In the genomic region with DNA sequence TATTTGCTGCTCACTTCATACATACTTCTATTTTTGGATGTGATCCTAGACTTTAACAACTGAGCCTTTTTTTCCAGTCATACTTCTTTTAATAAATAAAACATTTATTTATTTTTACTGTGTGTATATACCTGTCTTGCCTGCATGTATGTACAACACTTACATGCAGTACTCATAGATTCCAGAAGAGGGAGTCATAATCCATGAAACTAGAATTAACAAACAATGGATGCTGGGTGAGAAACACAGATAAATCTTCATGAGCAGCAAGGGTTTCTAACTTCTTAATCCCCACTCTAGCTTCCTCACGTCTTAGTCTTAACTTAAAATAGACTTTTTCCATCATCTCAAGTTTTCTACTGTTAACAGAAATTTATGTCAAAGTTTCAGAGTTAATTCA, we compare ENCODE assay signal across 15 mouse cellular contexts.
A peak's percentile ranks its signal among the peaks of the same experiment; 100 is the strongest.
DNase-seq lines count a peak whose midpoint lies in the region; ATAC-seq and TF ChIP-seq lines count a peak whose summit lies in the region.
"Had no signal": no experiment of that assay in that cellular context is flagged by ENCODE, and none has a peak within 500 bp of the region (broad histone marks: within the 10 kb centered on the region; RNA-seq: fewer than 3 reads in every experiment).

No protein-coding gene starts in this region.

- H3K4me3 ChIP-seq in heart, adult 2 months = no peak overlapping the region
- no peak overlapping the region for H3K4me3 ChIP-seq in heart, embryonic 10.5 days
- H3K4me3 ChIP-seq in lung, embryonic 14.5 days (ENCODE audit: low read depth, low read length) = no peak overlapping the region
- no peak overlapping the region for H3K4me3 ChIP-seq in MEL (ENCODE audit: control insufficient read depth in 1 of 2, insufficient read depth in 1 of 2, low read depth in 2 of 2, low read length in 2 of 2)
- H3K4me3 ChIP-seq: lung, embryonic 15.5 days; stomach, embryonic 15.5 days had no signal

- ATAC-seq in lung, embryonic 14.5 days (ENCODE audit: insufficient read depth) = no peak

- H3K27ac ChIP-seq in heart, adult 2 months = no peak overlapping the region
- no peak overlapping the region for H3K27ac ChIP-seq in heart, embryonic 10.5 days
- no peak overlapping the region for H3K27ac ChIP-seq in lung, embryonic 14.5 days (ENCODE audit: low read depth)
- no peak overlapping the region for H3K27ac ChIP-seq in MEL (ENCODE audit: control insufficient read depth, low read depth, low read length)
- H3K27ac ChIP-seq: lung, embryonic 15.5 days; stomach, embryonic 15.5 days had no signal

- H3K36me3 ChIP-seq in heart, adult 2 months (ENCODE audit: control insufficient read depth, insufficient read depth, low read length) = no peaks in the 10 kb centered on the region
- no peaks in the 10 kb centered on the region for H3K36me3 ChIP-seq in heart, embryonic 10.5 days
- no peaks in the 10 kb centered on the region for H3K36me3 ChIP-seq in lung, embryonic 14.5 days (ENCODE audit: insufficient read depth)
- no peaks in the 10 kb centered on the region for H3K36me3 ChIP-seq in MEL (ENCODE audit: control insufficient read depth in 1 of 2, insufficient read depth in 2 of 2, low read length in 2 of 2)
- H3K36me3 ChIP-seq: lung, embryonic 15.5 days; stomach, embryonic 15.5 days had no signal

- peak; percentile 65 for TF ChIP-seq RAD21 in MEL (IDR thresholded peaks at IDR 0.05; ENCODE audit: low read depth, low read length)

- H3K9ac ChIP-seq in heart, adult 2 months (ENCODE audit: low read depth, low read length) = no peak overlapping the region
- no peak overlapping the region for H3K9ac ChIP-seq in lung, embryonic 14.5 days
- no peak overlapping the region for H3K9ac ChIP-seq in MEL (ENCODE audit: control insufficient read depth, low read depth, low read length, poor library complexity, severe bottlenecking)
- H3K9ac ChIP-seq: lung, embryonic 15.5 days; stomach, embryonic 15.5 days had no signal

- no peaks in the 10 kb centered on the region for H3K27me3 ChIP-seq in heart, adult 2 months (ENCODE audit: control insufficient read depth, insufficient read depth, low read length)
- H3K27me3 ChIP-seq in heart, embryonic 10.5 days (ENCODE audit: insufficient read depth, poor library complexity, severe bottlenecking) = no peaks in the 10 kb centered on the region
- H3K27me3 ChIP-seq in lung, embryonic 14.5 days (ENCODE audit: insufficient read depth, low read length) = no peaks in the 10 kb centered on the region
- no peaks in the 10 kb centered on the region for H3K27me3 ChIP-seq in MEL (ENCODE audit: control insufficient read depth in 1 of 2, insufficient read depth in 2 of 2, low read length in 2 of 2)
- H3K27me3 ChIP-seq: lung, embryonic 15.5 days; stomach, embryonic 15.5 days had no signal

- no peaks in the 10 kb centered on the region for H3K9me3 ChIP-seq in heart, embryonic 10.5 days
- no peaks in the 10 kb centered on the region for H3K9me3 ChIP-seq in lung, embryonic 14.5 days (ENCODE audit: low read depth, low read length)
- no peaks in the 10 kb centered on the region for H3K9me3 ChIP-seq in MEL (replicated peaks; ENCODE audit: insufficient read depth, low read length)
- H3K9me3 ChIP-seq: lung, embryonic 15.5 days; stomach, embryonic 15.5 days had no signal

- 62% methylated on average over 1 of the region's 1 CpGs for WGBS in heart, adult 2 months
- WGBS in heart, embryonic 10.5 days = 57% methylated on average over 1 of the region's 1 CpGs
- WGBS in lung, embryonic 14.5 days = 63% methylated on average over 1 of the region's 1 CpGs

- peak; percentile 52 for TF ChIP-seq CTCF in heart, adult 2 months (IDR thresholded peaks at IDR 0.05)
- peak; percentile 23 for TF ChIP-seq CTCF in lung, embryonic 14.5 days (IDR thresholded peaks at IDR 0.05; ENCODE audit: low read depth)
- TF ChIP-seq CTCF in MEL (IDR thresholded peaks at IDR 0.05 in 2 of 3, conservative IDR thresholded peaks at IDR 0.05 in 1 of 3; ENCODE audit: control insufficient read depth in 1 of 3, insufficient read depth in 1 of 3, low read depth in 2 of 3, low read length in 3 of 3, poor library complexity in 1 of 3, severe bottlenecking in 1 of 3) = peak in 2 of 3 experiments; percentile 31 to 59; a peak in 3 of 6 replicates

- no peak for TF ChIP-seq EP300 in heart, adult 2 months (IDR thresholded peaks at IDR 0.05; ENCODE audit: insufficient read depth, low read depth, low read length)
- TF ChIP-seq EP300 in MEL (IDR thresholded peaks at IDR 0.05; ENCODE audit: low read depth in 1 of 2, low read length in 2 of 2) = no peak

- no peaks in the 10 kb centered on the region for H3K4me1 ChIP-seq in heart, adult 2 months (ENCODE audit: control insufficient read depth, insufficient read depth, low read length)
- no peaks in the 10 kb centered on the region for H3K4me1 ChIP-seq in heart, embryonic 10.5 days
- H3K4me1 ChIP-seq in lung, embryonic 14.5 days (ENCODE audit: insufficient read depth) = no peaks in the 10 kb centered on the region
- H3K4me1 ChIP-seq in MEL (ENCODE audit: control insufficient read depth in 1 of 2, insufficient read depth in 2 of 2, low read length in 2 of 2) = no peaks in the 10 kb centered on the region
- H3K4me1 ChIP-seq: lung, embryonic 15.5 days; stomach, embryonic 15.5 days had no signal

- no peak overlapping the region for H3K4me2 ChIP-seq in lung, embryonic 14.5 days
- H3K4me2 ChIP-seq: lung, embryonic 15.5 days; midbrain, embryonic 11.5 days; stomach, embryonic 15.5 days had no signal

- no peak for TF ChIP-seq POLR2A in heart, adult 2 months (IDR thresholded peaks at IDR 0.05; ENCODE audit: insufficient read depth, low read depth, low read length)
- no peak for TF ChIP-seq POLR2A in MEL (IDR thresholded peaks at IDR 0.05; ENCODE audit: control insufficient read depth in 1 of 2, insufficient read depth in 1 of 2, low read depth in 1 of 2, low read length in 2 of 2, poor library complexity in 1 of 2)

- DNase-seq in heart, adult 2 months = no peak
- DNase-seq in heart, embryonic 10.5 days (ENCODE audit: low spot score) = no peak
- DNase-seq in lung, embryonic 14.5 days = no peak
- no peak for DNase-seq in lung, postnatal 25 days (ENCODE audit: low spot score)
- DNase-seq in MEL (ENCODE audit: low read depth, low spot score) = peak; percentile 51
- DNase-seq in mesoderm, embryonic 11.5 days (ENCODE audit: low read depth, low spot score) = peak; percentile 34
- no peak for DNase-seq in layer of hippocampus, adult 11-12 months (ENCODE audit: low spot score)
- DNase-seq in layer of hippocampus, adult 9-10 months (ENCODE audit: low spot score) = no peak
- DNase-seq: adrenal gland, postnatal 36 days; heart, postnatal 10 days; kidney, postnatal 36 days; thymus, postnatal 36 days had no signal

- intact Hi-C loops in heart, adult 2 months (cut with DNase I) = loop anchor here (10.0 kb wide), 1 partner anchor 1292 kb away; no protein-coding TSS in a partner anchor

- H3K79me2 ChIP-seq in heart, adult 2 months (replicated peaks; ENCODE audit: control insufficient read depth, insufficient read depth, low read length) = no peaks in the 10 kb centered on the region
- no peaks in the 10 kb centered on the region for H3K79me2 ChIP-seq in MEL (ENCODE audit: control insufficient read depth, insufficient read depth, low read length, poor library complexity)

TF ChIP-seq in MEL, 35 proteins besides CTCF, POLR2A, EP300 and RAD21:
- TF ChIP-seq CHD2 (IDR thresholded peaks at IDR 0.05; ENCODE audit: low read length) = no peak
- TF ChIP-seq SMC3 (IDR thresholded peaks at IDR 0.05; ENCODE audit: low read depth, low read length) = peak; percentile 67
- TF ChIP-seq ZC3H11A (IDR thresholded peaks at IDR 0.05; ENCODE audit: low read depth, low read length) = peak; percentile 65

Comparison
In these comparisons a context has a peak if more than half of its experiments do, and no peak if none do; other contexts are left out.
1. DNase-seq: peak in MEL (single experiment) and mesoderm, embryonic 11.5 days (single experiment); none in heart, adult 2 months (0 of 2), heart, embryonic 10.5 days (single experiment), lung, embryonic 14.5 days (single experiment), lung, postnatal 25 days (single experiment), layer of hippocampus, adult 11-12 months (single experiment) and layer of hippocampus, adult 9-10 months (single experiment).
2. Peak in every context shown above with its lines, with median percentiles within 50 percentile points of each other: CTCF ChIP-seq.